8 mouse cellular contexts compared by ENCODE assay signal in the genomic region with DNA sequence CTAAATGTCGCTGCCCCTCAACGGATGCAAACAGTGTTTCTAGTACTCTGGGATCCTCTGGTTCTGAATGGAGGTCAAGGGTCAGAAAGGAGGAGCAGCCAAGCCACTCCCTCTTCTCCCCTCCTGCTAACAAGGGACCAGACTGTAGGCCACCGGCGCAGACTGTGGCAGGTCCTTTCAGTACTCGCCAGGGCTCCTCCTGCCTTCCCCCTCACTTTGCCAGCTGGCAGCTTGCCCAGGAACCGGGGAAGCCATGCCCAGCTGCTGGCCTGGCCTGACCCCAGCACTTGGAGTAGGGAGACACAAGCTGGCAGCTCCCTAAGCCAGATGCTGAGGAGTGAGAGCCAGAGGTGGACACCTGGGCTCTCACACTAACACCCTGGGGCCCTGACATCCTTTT. TPM values are rescaled to one million over a fixed set of nuclear protein-coding genes. Genes with fewer than 3 reads are reported as not detected.
DNase-seq lines count a peak whose midpoint lies in the region; ATAC-seq and TF ChIP-seq lines count a peak whose summit lies in the region.

No protein-coding gene starts in this region.

- peak; percentile 89 to 90 for DNase-seq in cerebellum, adult 2 months
- DNase-seq in forebrain, postnatal 0 days, result peak; percentile 87
- DNase-seq in heart, postnatal 14 days, result peak; percentile 95 to 98
- DNase-seq in kidney, postnatal 4 days, result peak; percentile 95 to 96
- peak; percentile 55 for DNase-seq in neural tube, embryonic 10.5 days (ENCODE audit: extremely low spot score, low spot score)

- H3K36me3 ChIP-seq in C2C12 (ENCODE audit: control insufficient read depth, insufficient read depth), result peaks cover 39% of the 10 kb centered on the region
- H3K36me3 ChIP-seq in forebrain, postnatal 0 days (ENCODE audit: insufficient read depth), result peaks cover 44% of the 10 kb centered on the region
- H3K36me3 ChIP-seq in liver, embryonic 12.5 days, result peaks cover 22% of the 10 kb centered on the region
- peaks cover 27% of the 10 kb centered on the region; the same call in 1 of the 2 replicates for H3K36me3 ChIP-seq in stomach, embryonic 16.5 days (ENCODE audit: control insufficient read depth, insufficient read depth, low read length)

- H3K27ac ChIP-seq in cerebellum, adult 2 months (ENCODE audit: insufficient read depth, low read length), result peak overlapping the region; percentile 60; the same call in 1 of the 2 replicates
- H3K27ac ChIP-seq in forebrain, postnatal 0 days (ENCODE audit: low read depth, low read length), result peak overlapping the region; percentile 100
- H3K27ac ChIP-seq in liver, embryonic 12.5 days, result peak overlapping the region; percentile 54; the same call in 1 of the 2 replicates
- H3K27ac ChIP-seq in stomach, embryonic 16.5 days (ENCODE audit: low read length), result peak overlapping the region; percentile 100

- 5% methylated on average over 6 of the region's 6 CpGs for WGBS in cerebellum, adult 2 months
- WGBS in forebrain, postnatal 0 days, result 3% methylated on average over 6 of the region's 6 CpGs
- WGBS in liver, embryonic 12.5 days (ENCODE audit: insufficient replicate concordance), result 26% methylated on average over 6 of the region's 6 CpGs
- WGBS in stomach, embryonic 16.5 days, result 6% methylated on average over 6 of the region's 6 CpGs

- intact Hi-C loops in heart, postnatal 14 days (cut with DNase I), result loop anchor here (2.0 kb wide), 2 partner anchors 24 kb away; partner anchors contain the start of gene Rnf227

- H3K9ac ChIP-seq in forebrain, postnatal 0 days, result peak overlapping the region; percentile 28; the same call in 1 of the 2 replicates
- H3K9ac ChIP-seq in liver, embryonic 12.5 days, result no peak overlapping the region
- H3K9ac ChIP-seq in stomach, embryonic 16.5 days (ENCODE audit: low read length), result peak overlapping the region; percentile 84

- H3K79me3 ChIP-seq in C2C12 (ENCODE audit: low read depth), result peaks cover 11% of the 10 kb centered on the region

- no peak overlapping the region for H3K4me3 ChIP-seq in C2C12 (ENCODE audit: insufficient read depth, poor library complexity, severe bottlenecking)
- H3K4me3 ChIP-seq in cerebellum, adult 2 months (replicated peaks; ENCODE audit: insufficient read depth, low read depth, low read length), result no peak overlapping the region
- H3K4me3 ChIP-seq in forebrain, postnatal 0 days (ENCODE audit: low read depth, low read length), result no peak overlapping the region
- H3K4me3 ChIP-seq in liver, embryonic 12.5 days, result no peak overlapping the region
- H3K4me3 ChIP-seq in stomach, embryonic 16.5 days (replicated peaks; ENCODE audit: low read length), result peak overlapping the region; percentile 85

- no peak for TF ChIP-seq CTCF in C2C12 (IDR thresholded peaks at IDR 0.05; ENCODE audit: control insufficient read depth, insufficient read depth, insufficient read length)
- no peak for TF ChIP-seq CTCF in cerebellum, adult 2 months (IDR thresholded peaks at IDR 0.05; ENCODE audit: borderline replicate concordance, insufficient read depth, low read depth, low read length)
- no peak for TF ChIP-seq CTCF in forebrain, postnatal 0 days (IDR thresholded peaks at IDR 0.05; ENCODE audit: low read depth)

- ATAC-seq in forebrain, postnatal 0 days, result peak; percentile 56
- no peak for ATAC-seq in liver, embryonic 12.5 days
- peak; percentile 46 for ATAC-seq in stomach, embryonic 16.5 days (ENCODE audit: insufficient read depth, low FRiP score)

- no peaks in the 10 kb centered on the region for H3K27me3 ChIP-seq in C2C12 (ENCODE audit: control insufficient read depth, insufficient read depth, insufficient read length)
- H3K27me3 ChIP-seq in cerebellum, adult 2 months (ENCODE audit: control insufficient read depth, insufficient read depth, low read length), result no peaks in the 10 kb centered on the region
- no peaks in the 10 kb centered on the region for H3K27me3 ChIP-seq in forebrain, postnatal 0 days (ENCODE audit: insufficient read depth, low read length)
- peaks cover 80% of the 10 kb centered on the region for H3K27me3 ChIP-seq in liver, embryonic 12.5 days (replicated peaks)
- no peaks in the 10 kb centered on the region for H3K27me3 ChIP-seq in stomach, embryonic 16.5 days (ENCODE audit: control insufficient read depth, insufficient read depth, low read length)

- H3ac ChIP-seq in C2C12 (ENCODE audit: control insufficient read depth, insufficient read length, low read depth), result no peak overlapping the region

- peaks cover 39% of the 10 kb centered on the region for H3K79me2 ChIP-seq in C2C12 (ENCODE audit: control insufficient read depth, insufficient read depth)

- no peak for TF ChIP-seq POLR2A in cerebellum, adult 2 months (IDR thresholded peaks at IDR 0.05; ENCODE audit: borderline replicate concordance, insufficient read depth, low read length)

- no peaks in the 10 kb centered on the region for H3K9me3 ChIP-seq in forebrain, postnatal 0 days (ENCODE audit: low read length)
- H3K9me3 ChIP-seq in liver, embryonic 12.5 days (replicated peaks), result no peaks in the 10 kb centered on the region
- H3K9me3 ChIP-seq in stomach, embryonic 16.5 days (replicated peaks; ENCODE audit: control insufficient read depth, low read length), result no peaks in the 10 kb centered on the region

- peak overlapping the region; percentile 94 for H3K4me2 ChIP-seq in forebrain, postnatal 0 days (ENCODE audit: low read depth)
- H3K4me2 ChIP-seq in liver, embryonic 12.5 days, result peak overlapping the region; percentile 98
- peak overlapping the region; percentile 95 for H3K4me2 ChIP-seq in stomach, embryonic 16.5 days (ENCODE audit: low read depth, low read length)

- peaks cover 26% of the 10 kb centered on the region for H3K4me1 ChIP-seq in cerebellum, adult 2 months (ENCODE audit: control insufficient read depth, insufficient read depth, low read length)
- peaks cover 19% of the 10 kb centered on the region for H3K4me1 ChIP-seq in forebrain, postnatal 0 days (ENCODE audit: insufficient read depth)
- H3K4me1 ChIP-seq in liver, embryonic 12.5 days, result peaks cover 58% of the 10 kb centered on the region
- peaks cover 28% of the 10 kb centered on the region for H3K4me1 ChIP-seq in stomach, embryonic 16.5 days (ENCODE audit: control insufficient read depth, insufficient read depth, low read length)

TF ChIP-seq in C2C12, 6 proteins besides CTCF, POLR2A, EP300 and RAD21:
- peak; percentile 33 for TF ChIP-seq MAX (IDR thresholded peaks at IDR 0.05)
- no peak for TF ChIP-seq CEBPB (IDR thresholded peaks at IDR 0.05; ENCODE audit: low read depth)

RNA-seq across cellular contexts. Expression of gene Chd3, which starts 4.3 kb away (rescaled TPM):
- 100 TPM for polyA plus RNA-seq in C2C12 (2012; fragmentation: generic; extraction: Trizol)
- polyA plus RNA-seq in cerebellum, adult 2 months (2012; rRNA removed), result 111 and 115 TPM in 2 replicates
- total RNA-seq in forebrain, postnatal 0 days (2014; rRNA removed), result 356 and 381 TPM in 2 replicates
- polyA plus RNA-seq in forebrain, postnatal 0 days (2015; fragmentation: Nextera tagmentation; extraction: Ambion mirVana), result 55.3 and 74.7 TPM in 2 replicates
- total RNA-seq in heart, postnatal 14 days (2021), result 10 to 100 TPM; 45.4 to 47.4 TPM
- 4.7 and 6.4 TPM in 2 replicates for polyA plus RNA-seq in liver, embryonic 12.5 days (2016; fragmentation: Nextera tagmentation; extraction: Ambion mirVana)
- polyA plus RNA-seq in stomach, embryonic 16.5 days (2015; fragmentation: Nextera tagmentation; extraction: Ambion mirVana), result 48.5 and 55.4 TPM in 2 replicates

RNA-seq across cellular contexts. Expression of gene Rnf227, which starts 24.6 kb away (rescaled TPM):
- 3.9 TPM for polyA plus RNA-seq in C2C12 (2012; fragmentation: generic; extraction: Trizol)
- polyA plus RNA-seq in cerebellum, adult 2 months (2012; rRNA removed), result 130 and 135 TPM in 2 replicates
- 190 and 225 TPM in 2 replicates for total RNA-seq in forebrain, postnatal 0 days (2014; rRNA removed)
- 200 and 231 TPM in 2 replicates for polyA plus RNA-seq in forebrain, postnatal 0 days (2015; fragmentation: Nextera tagmentation; extraction: Ambion mirVana)
- total RNA-seq in heart, postnatal 14 days (2021), result under 1 TPM; 0.34 to 0.48 TPM
- 1.5 and 1.7 TPM in 2 replicates for polyA plus RNA-seq in liver, embryonic 12.5 days (2016; fragmentation: Nextera tagmentation; extraction: Ambion mirVana)
- 11.8 TPM in 2 replicates for polyA plus RNA-seq in stomach, embryonic 16.5 days (2015; fragmentation: Nextera tagmentation; extraction: Ambion mirVana)

RNA-seq across cellular contexts. Expression of gene Naa38, which starts 30.4 kb away (rescaled TPM):
- 229 TPM for polyA plus RNA-seq in C2C12 (2012; fragmentation: generic; extraction: Trizol)
- polyA plus RNA-seq in cerebellum, adult 2 months (2012; rRNA removed), result 193 and 200 TPM in 2 replicates
- total RNA-seq in forebrain, postnatal 0 days (2014; rRNA removed), result 47.7 and 59.2 TPM in 2 replicates
- 125 and 141 TPM in 2 replicates for polyA plus RNA-seq in forebrain, postnatal 0 days (2015; fragmentation: Nextera tagmentation; extraction: Ambion mirVana)
- total RNA-seq in heart, postnatal 14 days (2021), result 10 to 100 TPM; 85.4 to 91.7 TPM
- polyA plus RNA-seq in liver, embryonic 12.5 days (2016; fragmentation: Nextera tagmentation; extraction: Ambion mirVana), result 111 and 119 TPM in 2 replicates
- 144 and 148 TPM in 2 replicates for polyA plus RNA-seq in stomach, embryonic 16.5 days (2015; fragmentation: Nextera tagmentation; extraction: Ambion mirVana)

RNA-seq across cellular contexts. Expression of gene Cyb5d1, which starts 30.5 kb away (rescaled TPM):
- 22.8 TPM for polyA plus RNA-seq in C2C12 (2012; fragmentation: generic; extraction: Trizol)
- polyA plus RNA-seq in cerebellum, adult 2 months (2012; rRNA removed), result 40.2 and 41.9 TPM in 2 replicates
- total RNA-seq in forebrain, postnatal 0 days (2014; rRNA removed), result 21.1 and 28.9 TPM in 2 replicates
- polyA plus RNA-seq in forebrain, postnatal 0 days (2015; fragmentation: Nextera tagmentation; extraction: Ambion mirVana), result 17.0 and 24.2 TPM in 2 replicates
- total RNA-seq in heart, postnatal 14 days (2021), result 10 to 100 TPM; 25.0 to 29.3 TPM
- 15.1 and 15.7 TPM in 2 replicates for polyA plus RNA-seq in liver, embryonic 12.5 days (2016; fragmentation: Nextera tagmentation; extraction: Ambion mirVana)
- 29.4 TPM in 2 replicates for polyA plus RNA-seq in stomach, embryonic 16.5 days (2015; fragmentation: Nextera tagmentation; extraction: Ambion mirVana)

RNA-seq across cellular contexts. Expression of gene Tmem88, which starts 33.1 kb away (rescaled TPM):
- 0.16 TPM for polyA plus RNA-seq in C2C12 (2012; fragmentation: generic; extraction: Trizol)
- 5.7 and 6.0 TPM in 2 replicates for polyA plus RNA-seq in cerebellum, adult 2 months (2012; rRNA removed)
- 2.0 and 2.4 TPM in 2 replicates for total RNA-seq in forebrain, postnatal 0 days (2014; rRNA removed)
- 6.8 and 7.7 TPM in 2 replicates for polyA plus RNA-seq in forebrain, postnatal 0 days (2015; fragmentation: Nextera tagmentation; extraction: Ambion mirVana)
- total RNA-seq in heart, postnatal 14 days (2021), result 10 to 100 TPM; 37.4 to 39.6 TPM
- polyA plus RNA-seq in liver, embryonic 12.5 days (2016; fragmentation: Nextera tagmentation; extraction: Ambion mirVana), result 14.4 and 15.4 TPM in 2 replicates
- polyA plus RNA-seq in stomach, embryonic 16.5 days (2015; fragmentation: Nextera tagmentation; extraction: Ambion mirVana), result 26.4 and 28.7 TPM in 2 replicates

Comparison
In these comparisons a context has a peak if more than half of its experiments do, and no peak if none do; other contexts are left out.
1. RNA of gene Rnf227, which starts 24.6 kb away (polyA plus RNA-seq): 200 to 231 TPM in forebrain, postnatal 0 days and 130 to 135 TPM in cerebellum, adult 2 months; 11.8 TPM in stomach, embryonic 16.5 days, 3.9 TPM in C2C12 (single experiment) and 1.5 to 1.7 TPM in liver, embryonic 12.5 days; every median in the first group is over 10 times any median in the second.
2. Peak in every context shown above with its lines, with median percentiles within 50 percentile points of each other: DNase-seq, H3K27ac ChIP-seq and H3K4me2 ChIP-seq.